Mouse (Mus musculus): ENCODE results near the gene Inpp4b. TPM values are rescaled to one million over a fixed set of nuclear protein-coding genes. Genes with fewer than 3 reads are reported as not detected.

The Inpp4b gene
- total and polyA plus RNA-seq, 2 experiments from 2014 or later, result 18.9 to 60.9 TPM

GRCm38 (mm10) chr8:81558550-81558949, 216.2 kb downstream of the Inpp4b start:
- no peak for TF ChIP-seq EP300 (IDR thresholded peaks at IDR 0.05; ENCODE audit: low read depth)
- TF ChIP-seq CTCF (IDR thresholded peaks at IDR 0.05; ENCODE audit: low read depth), result no peak
- ATAC-seq (ENCODE audit: insufficient read depth, low read depth), result no peak
- no peak overlapping the region for H3K4me2 ChIP-seq (ENCODE audit: low read depth, low read length)
- H3K4me3 ChIP-seq (ENCODE audit: low read depth, low read length), result no peak overlapping the region
- H3K27me3 ChIP-seq (ENCODE audit: control insufficient read depth, insufficient read depth, low read length), result no peaks in the 10 kb centered on the region
- H3K27ac ChIP-seq (ENCODE audit: low read depth), result no peak overlapping the region
- no peaks in the 10 kb centered on the region for H3K4me1 ChIP-seq (ENCODE audit: control insufficient read depth, insufficient read depth)
- WGBS, result 68% methylated on average over 4 of the region's 4 CpGs
- no peaks in the 10 kb centered on the region for H3K36me3 ChIP-seq (replicated peaks; ENCODE audit: control insufficient read depth, insufficient read depth, low read length)
- H3K9ac ChIP-seq (replicated peaks; ENCODE audit: low read depth, low read length), result no peak overlapping the region
- H3K9me3 ChIP-seq (replicated peaks; ENCODE audit: control insufficient read depth, low read length), result no peaks in the 10 kb centered on the region
- DNase-seq (ENCODE audit: low spot score), result no peak

- H3K9ac ChIP-seq (replicated peaks; ENCODE audit: low read depth, low read length), result no peak overlapping the region
Measured at GRCm38 (mm10) chr8:81562405-81562804, 220.0 kb downstream of the Inpp4b start.

GRCm38 (mm10) chr8:81565484-81565883, 223.1 kb downstream of the Inpp4b start:
- no peaks in the 10 kb centered on the region for H3K27me3 ChIP-seq (ENCODE audit: control insufficient read depth, insufficient read depth, low read length)
- TF ChIP-seq CTCF (IDR thresholded peaks at IDR 0.05; ENCODE audit: low read depth), result no peak
- no peak for TF ChIP-seq EP300 (IDR thresholded peaks at IDR 0.05; ENCODE audit: low read depth)
- 77% methylated on average over 4 of the region's 4 CpGs for WGBS
- no peaks in the 10 kb centered on the region for H3K4me1 ChIP-seq (ENCODE audit: control insufficient read depth, insufficient read depth)
- DNase-seq (ENCODE audit: low spot score), result no peak
- H3K4me2 ChIP-seq (ENCODE audit: low read depth, low read length), result no peak overlapping the region
- no peak overlapping the region for H3K4me3 ChIP-seq (ENCODE audit: low read depth, low read length)
- no peak overlapping the region for H3K9ac ChIP-seq (replicated peaks; ENCODE audit: low read depth, low read length)
- ATAC-seq (ENCODE audit: insufficient read depth, low read depth), result no peak
- H3K27ac ChIP-seq (ENCODE audit: low read depth), result no peak overlapping the region
- no peaks in the 10 kb centered on the region for H3K9me3 ChIP-seq (replicated peaks; ENCODE audit: control insufficient read depth, low read length)
- no peaks in the 10 kb centered on the region for H3K36me3 ChIP-seq (replicated peaks; ENCODE audit: control insufficient read depth, insufficient read depth, low read length)

More at GRCm38 (mm10) chr8:81562405-81562804, 220.0 kb downstream of the Inpp4b start:
- Histone ChIP-seq H3K4me3 (ENCODE audit: low read depth, low read length) (no peak overlapping the region), H3K27ac (ENCODE audit: low read depth) (no peak overlapping the region), H3K27me3 (ENCODE audit: control insufficient read depth, insufficient read depth, low read length) (no peaks in the 10 kb centered on the region), H3K9me3 (replicated peaks; ENCODE audit: control insufficient read depth, low read length) (no peaks in the 10 kb centered on the region), H3K36me3 (replicated peaks; ENCODE audit: control insufficient read depth, insufficient read depth, low read length) (no peaks in the 10 kb centered on the region), H3K4me2 (ENCODE audit: low read depth, low read length) (no peak overlapping the region), H3K4me1 (ENCODE audit: control insufficient read depth, insufficient read depth) (no peaks in the 10 kb centered on the region)
- no peak for ATAC-seq (ENCODE audit: insufficient read depth, low read depth)
- no peak for DNase-seq (ENCODE audit: low spot score)
- 47% methylated on average over 1 of the region's 1 CpGs for WGBS
- TF ChIP-seq CTCF (IDR thresholded peaks at IDR 0.05; ENCODE audit: low read depth) (no peak), EP300 (IDR thresholded peaks at IDR 0.05; ENCODE audit: low read depth) (no peak)

GRCm38 (mm10) chr8:81572319-81573104, 230.2 kb downstream of the Inpp4b start:
- 74% methylated on average over 1 of the region's 1 CpGs for WGBS
- Histone ChIP-seq H3K36me3 (replicated peaks; ENCODE audit: control insufficient read depth, insufficient read depth, low read length) (no peaks in the 10 kb centered on the region), H3K9me3 (replicated peaks; ENCODE audit: control insufficient read depth, low read length) (no peaks in the 10 kb centered on the region), H3K27ac (ENCODE audit: low read depth) (no peak overlapping the region), H3K27me3 (ENCODE audit: control insufficient read depth, insufficient read depth, low read length) (no peaks in the 10 kb centered on the region), H3K4me3 (ENCODE audit: low read depth, low read length) (no peak overlapping the region), H3K4me1 (ENCODE audit: control insufficient read depth, insufficient read depth) (no peaks in the 10 kb centered on the region), H3K9ac (replicated peaks; ENCODE audit: low read depth, low read length) (no peak overlapping the region), H3K4me2 (ENCODE audit: low read depth, low read length) (no peak overlapping the region)
- DNase-seq (ENCODE audit: low spot score) (no peak), ATAC-seq (ENCODE audit: insufficient read depth, low read depth) (no peak)
- TF ChIP-seq EP300 (IDR thresholded peaks at IDR 0.05; ENCODE audit: low read depth), result no peak
- TF ChIP-seq CTCF (IDR thresholded peaks at IDR 0.05; ENCODE audit: low read depth), result no peak

- no peak for ATAC-seq (ENCODE audit: insufficient read depth, low read depth)
- H3K4me2 ChIP-seq (ENCODE audit: low read depth, low read length), result no peak overlapping the region
- no peaks in the 10 kb centered on the region for H3K9me3 ChIP-seq (replicated peaks; ENCODE audit: control insufficient read depth, low read length)
- no peaks in the 10 kb centered on the region for H3K27me3 ChIP-seq (ENCODE audit: control insufficient read depth, insufficient read depth, low read length)
- DNase-seq (ENCODE audit: low spot score), result no peak
- no peak overlapping the region for H3K27ac ChIP-seq (ENCODE audit: low read depth)
- 85% methylated on average over 3 of the region's 3 CpGs for WGBS
- H3K4me3 ChIP-seq (ENCODE audit: low read depth, low read length), result no peak overlapping the region
- no peaks in the 10 kb centered on the region for H3K36me3 ChIP-seq (replicated peaks; ENCODE audit: control insufficient read depth, insufficient read depth, low read length)
- H3K9ac ChIP-seq (replicated peaks; ENCODE audit: low read depth, low read length), result no peak overlapping the region
- no peak for TF ChIP-seq CTCF (IDR thresholded peaks at IDR 0.05; ENCODE audit: low read depth)
- H3K4me1 ChIP-seq (ENCODE audit: control insufficient read depth, insufficient read depth), result no peaks in the 10 kb centered on the region
Measured at GRCm38 (mm10) chr8:81575268-81575917, 233.0 kb downstream of the Inpp4b start.
